Mouse (Mus musculus) spleen, adult 18-20 months (tissue): Measurements from ENCODE around the gene Pck1.
A peak's percentile ranks its signal among the peaks of the same experiment; 100 is the strongest.
"Not testable (repeated sequence)": the region's sequence is repeated elsewhere in the genome, so short reads cannot be mapped to it uniquely, and the experiment has no call there.

ENCODE experiments used
- DNase-seq, 2 experiments: peaks; one replicate each; pipeline ENCODE4 v3.0.0; 2022; ENCODE audit warnings: mixed read lengths in 2 of 2

Gene Pck1

DNA sequence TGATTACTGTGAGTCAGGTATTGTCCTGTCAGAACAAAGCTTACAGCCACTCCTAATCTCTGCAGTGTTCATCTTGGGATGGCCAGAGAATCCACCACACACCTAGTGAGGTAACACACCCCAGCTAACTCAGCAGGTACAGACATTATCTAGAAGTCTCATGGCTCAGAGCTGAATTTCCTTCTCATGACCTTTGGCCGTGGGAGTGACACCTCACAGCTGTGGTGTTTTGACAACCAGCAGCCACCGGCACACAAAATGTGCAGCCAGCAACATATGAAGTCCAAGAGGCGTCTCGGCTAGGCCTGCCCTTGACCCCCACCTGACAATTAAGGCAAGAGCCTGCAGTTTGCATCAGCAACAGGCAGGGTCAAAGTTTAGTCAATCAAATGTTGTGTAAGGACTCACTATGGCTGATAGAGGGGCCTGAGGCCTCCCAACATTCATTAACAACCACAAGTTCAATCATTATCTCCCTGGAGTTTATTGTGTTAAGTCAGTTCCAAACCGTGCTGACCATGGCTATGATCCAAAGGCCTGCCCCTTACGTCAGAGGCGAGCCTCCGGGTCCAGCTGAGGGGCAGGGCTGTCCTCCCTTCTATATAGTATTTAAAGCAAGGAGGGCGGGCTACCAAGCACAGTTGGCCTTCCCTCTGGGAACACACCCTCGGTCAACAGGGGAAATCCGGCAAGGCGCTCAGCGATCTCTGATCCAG is at the start of gene Pck1:
Gene Pck1, plus strand, starts transcription at position 613 of the 716 bp plus-strand sequence.
- DNase-seq, result no peak

GRCm38 (mm10) chr2:173106409-173106808 is 46.4 kb upstream of the Pck1 start:
- DNase-seq, result no peak

DNA sequence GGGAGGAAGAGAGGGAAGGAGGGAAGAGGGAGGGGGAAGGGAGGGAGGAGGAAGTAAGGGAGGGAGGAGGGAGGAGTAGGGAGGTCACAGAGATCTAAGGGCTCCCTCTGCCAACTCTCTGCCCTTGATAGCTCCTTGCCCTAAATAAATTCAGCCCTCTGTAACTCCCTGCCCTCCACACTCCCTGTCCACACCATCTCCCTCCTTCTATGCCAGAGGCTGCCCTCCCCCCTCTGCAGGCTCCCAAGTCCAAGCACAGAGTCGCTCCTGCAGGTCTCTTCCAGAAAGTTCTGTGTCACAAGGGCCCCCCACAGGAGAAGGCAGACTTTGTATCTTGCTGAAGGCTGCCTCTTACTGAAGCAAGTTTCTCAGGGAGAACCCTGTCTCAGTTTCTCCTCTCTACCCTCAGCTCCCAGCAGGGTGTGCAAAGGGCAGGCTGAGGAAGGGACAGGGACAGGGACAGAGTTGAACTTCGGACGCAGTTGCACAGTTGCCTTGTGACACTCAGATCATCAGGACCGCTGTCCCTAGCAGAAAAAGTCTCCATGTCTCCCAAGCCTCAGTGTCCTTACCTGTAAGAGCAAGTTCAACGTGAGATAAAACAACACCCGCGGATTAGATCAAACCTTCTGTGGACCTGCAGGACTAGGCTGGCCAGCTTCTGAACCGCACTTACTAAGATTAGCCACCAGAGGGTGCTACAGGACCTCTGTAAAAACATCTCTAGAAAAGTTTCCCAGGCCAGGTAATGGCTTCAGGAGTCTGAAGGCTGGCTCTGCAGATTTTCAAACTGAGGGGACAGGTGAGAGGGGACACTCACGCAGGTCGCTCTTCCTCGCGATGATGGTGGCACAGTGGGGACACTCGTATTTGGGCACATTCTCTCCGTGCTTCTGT is 45.7 kb upstream of the Pck1 start:
- peak in 1 of 2 experiments; percentile 38 for DNase-seq

GRCm38 (mm10) chr2:173108509-173109190 is 44.2 kb upstream of the Pck1 start:
- no peak for DNase-seq

GRCm38 (mm10) chr2:173109510-173109909 is 43.3 kb upstream of the Pck1 start:
- no peak for DNase-seq

DNA sequence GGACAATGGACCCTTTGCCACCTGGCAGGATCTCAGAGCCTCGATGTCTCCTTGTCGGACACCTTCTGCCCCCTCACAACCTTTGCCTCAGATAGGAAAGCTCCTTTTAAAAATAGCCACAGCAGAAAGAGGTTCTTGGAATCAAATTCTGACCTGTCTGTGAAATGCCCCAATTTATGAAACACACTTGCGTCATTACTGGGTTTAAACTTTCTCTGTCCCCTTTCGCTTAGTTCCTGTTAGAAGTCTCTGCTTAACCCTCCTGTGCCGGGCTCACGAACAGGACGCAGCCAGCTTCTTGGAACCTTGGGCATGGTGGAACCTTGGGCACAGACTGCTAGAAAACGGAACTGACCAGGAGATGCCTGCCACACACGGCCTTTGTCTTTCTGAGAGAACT is 42.3 kb upstream of the Pck1 start:
- DNase-seq, result no peak

GRCm38 (mm10) chr2:173113796-173114195 is 39.1 kb upstream of the Pck1 start:
- DNase-seq, result not testable (repeated sequence)

DNA sequence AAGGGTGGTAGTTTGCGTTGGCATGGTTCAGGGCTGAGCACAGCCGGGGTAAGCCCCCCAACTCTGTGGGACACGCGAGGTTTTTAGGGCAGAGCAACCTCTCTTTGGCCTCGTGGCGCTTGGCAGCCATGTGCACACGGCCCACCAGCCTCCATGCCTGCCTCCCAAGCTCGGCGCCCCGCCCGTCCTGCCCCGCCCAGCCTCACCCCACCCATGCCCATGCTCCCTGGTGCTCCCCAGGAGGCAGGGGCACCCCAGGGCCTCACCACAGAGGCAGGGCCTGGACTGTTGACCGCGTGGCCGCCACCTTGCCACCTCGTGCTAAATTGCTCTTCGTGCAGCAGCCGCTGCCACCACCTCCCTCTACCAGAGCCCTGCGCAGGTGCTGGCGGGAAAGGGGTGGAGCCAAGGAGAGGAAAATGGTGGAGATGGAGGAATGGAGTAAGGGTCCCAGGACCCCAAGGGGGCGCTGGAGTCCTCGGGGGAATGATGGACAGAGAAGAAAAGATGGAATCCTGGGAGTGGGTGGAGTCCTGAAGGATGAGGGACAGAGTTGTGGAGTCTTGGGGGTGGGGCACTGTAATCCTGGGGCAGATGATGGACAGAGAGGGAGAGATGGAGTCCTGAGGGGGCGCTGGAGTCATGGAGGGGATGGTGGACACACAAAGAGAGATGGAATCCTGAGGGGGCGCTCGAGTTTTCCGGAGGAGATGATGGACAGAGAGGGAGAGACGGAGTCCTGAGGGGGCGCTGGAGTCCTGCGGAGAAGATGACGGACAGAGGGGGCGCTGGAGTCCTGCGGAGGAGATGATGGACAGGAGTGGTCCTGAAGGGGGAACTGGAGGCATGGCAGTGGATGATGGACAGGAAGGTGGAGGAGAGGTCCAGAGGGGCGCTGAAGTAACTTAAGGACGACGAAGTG is 33.6 kb upstream of the Pck1 start, which contains the start of gene Ctcfl:
Gene Ctcfl, minus strand, starts transcription at position 503 of the 922 bp plus-strand sequence.
- no peak for DNase-seq

GRCm38 (mm10) chr2:173120117-173120516 is 32.7 kb upstream of the Pck1 start:
- not testable (repeated sequence) for DNase-seq

GRCm38 (mm10) chr2:173124022-173124735 is 28.7 kb upstream of the Pck1 start:
- DNase-seq, result no peak

DNA sequence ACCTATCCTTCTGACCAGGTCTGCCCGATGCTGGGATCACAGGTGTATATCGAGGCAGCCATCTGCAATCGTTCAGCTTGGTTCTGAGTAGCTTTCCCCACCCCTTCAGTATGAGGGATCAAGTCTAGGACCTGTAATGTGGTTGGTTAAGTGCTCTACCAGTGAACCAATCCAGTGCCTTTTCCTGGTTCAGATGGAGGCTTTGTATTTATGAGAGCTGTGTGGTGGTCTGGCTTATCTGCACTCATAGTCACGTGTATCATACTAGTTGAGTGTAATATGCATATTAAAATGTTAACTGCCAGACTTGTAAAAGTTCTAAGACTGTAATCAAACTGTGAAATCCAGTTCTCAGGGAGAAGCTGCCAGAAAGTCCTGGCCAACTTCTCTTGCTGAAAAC is 26.5 kb upstream of the Pck1 start:
- DNase-seq, result no peak

- DNase-seq, result no peak
Measured at GRCm38 (mm10) chr2:173129111-173129510, 23.7 kb upstream of the Pck1 start.

DNA sequence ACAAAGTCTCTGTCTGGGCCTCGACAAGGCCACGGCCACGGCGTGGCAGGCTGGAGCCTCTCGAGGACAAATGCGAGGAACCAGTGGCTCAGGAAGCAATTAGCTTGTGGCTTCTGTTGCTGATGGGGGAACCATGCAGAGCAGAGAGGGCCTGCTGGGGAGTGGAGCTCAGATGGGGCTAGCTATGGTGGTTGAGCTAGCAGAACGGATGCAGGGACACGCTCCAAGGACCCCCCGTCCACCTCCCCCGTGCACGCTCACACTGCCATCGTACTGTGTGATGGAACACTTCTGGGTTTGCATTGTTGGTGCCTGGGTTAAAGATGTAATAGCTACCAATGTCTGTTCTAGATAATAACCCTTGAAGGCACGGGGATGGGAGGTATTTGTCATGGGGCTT is 20.6 kb upstream of the Pck1 start:
- no peak for DNase-seq

DNA sequence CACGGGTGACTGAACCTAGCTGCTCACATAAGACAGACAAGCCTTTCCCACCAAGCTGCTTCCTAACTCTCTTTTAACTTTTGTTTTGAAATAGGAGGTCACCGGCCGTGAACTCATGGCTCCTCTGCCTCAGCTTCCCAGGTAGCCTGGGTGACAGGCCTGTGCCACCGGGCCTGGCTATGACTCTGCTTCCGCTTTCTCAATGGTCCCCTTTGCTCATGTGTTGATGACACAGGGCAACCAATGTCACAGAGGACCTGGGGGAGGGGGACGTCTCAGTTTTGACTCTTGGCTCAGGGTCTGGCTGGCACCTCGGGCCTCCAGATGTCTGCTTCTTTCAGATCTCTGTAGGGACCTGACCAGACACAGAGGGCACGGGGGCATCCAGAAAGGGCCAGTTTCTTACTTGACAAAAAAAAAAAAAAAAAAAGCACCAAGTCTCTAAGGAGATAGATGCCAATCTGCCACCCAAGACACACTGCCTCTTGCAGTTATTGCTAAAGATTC is 20.0 kb upstream of the Pck1 start:
- no peak for DNase-seq

DNA sequence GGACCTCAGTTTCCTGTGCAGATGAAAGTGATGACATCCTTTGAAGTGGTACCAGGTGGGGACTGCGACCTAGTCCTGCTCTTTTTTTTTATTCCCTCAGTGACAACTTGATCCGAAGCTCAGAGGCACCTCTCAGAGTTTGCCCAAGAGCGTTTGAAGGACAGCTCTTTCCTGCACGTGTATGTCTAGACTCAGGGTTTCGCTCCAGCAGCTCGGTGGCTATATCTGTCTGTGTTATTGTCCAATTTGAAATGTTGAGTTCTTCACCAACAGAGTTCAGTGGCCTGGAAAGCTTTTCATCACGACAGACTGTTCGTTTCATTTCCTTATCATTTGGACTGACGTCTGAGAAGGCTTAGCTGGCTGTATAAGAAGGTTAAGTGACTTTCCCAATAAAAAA is 18.2 kb upstream of the Pck1 start:
- DNase-seq, result no peak

- no peak for DNase-seq
Measured at GRCm38 (mm10) chr2:173138323-173139239, 14.3 kb upstream of the Pck1 start.

DNA sequence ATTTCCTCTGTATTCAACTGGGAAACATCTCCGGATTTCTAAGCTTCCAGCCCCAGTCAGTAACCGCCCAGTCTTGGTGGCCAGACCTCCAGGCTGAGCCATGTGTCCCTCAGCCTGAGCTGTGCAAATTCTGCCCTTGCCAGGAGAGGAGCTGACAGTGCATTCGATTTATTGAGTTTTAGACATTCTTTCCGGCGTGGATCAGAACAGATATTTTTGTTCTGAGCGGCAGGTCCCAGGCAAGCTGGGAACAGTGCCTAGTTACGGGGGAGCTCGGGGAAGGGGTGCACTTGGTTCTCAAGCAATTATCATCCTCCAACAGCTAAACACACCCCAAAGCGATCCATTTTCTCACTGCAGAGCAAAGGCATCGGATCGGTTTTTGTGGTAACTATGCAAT is 9.2 kb upstream of the Pck1 start:
- DNase-seq, result no peak

DNA sequence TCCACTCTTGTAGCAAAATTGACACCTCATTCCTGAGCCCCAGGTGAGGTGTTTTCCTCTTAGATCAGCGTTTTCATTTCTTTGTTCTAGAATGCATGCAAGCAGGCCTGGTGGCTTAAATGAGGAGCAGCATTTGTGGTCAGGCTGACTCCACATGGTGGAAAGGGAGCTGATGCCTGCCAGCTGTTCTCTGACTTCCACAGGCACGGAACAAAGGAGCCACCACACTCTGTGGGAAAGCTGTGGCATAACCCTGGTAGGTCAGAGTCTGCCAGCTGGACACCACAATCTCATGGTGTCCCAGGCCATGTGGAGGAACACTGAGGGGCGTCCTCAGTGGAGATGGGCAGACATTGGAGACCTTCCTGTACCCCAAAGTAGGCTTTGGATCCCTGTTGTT is 7.0 kb upstream of the Pck1 start:
- no peak for DNase-seq

GRCm38 (mm10) chr2:173146728-173147127 is 6.1 kb upstream of the Pck1 start:
- DNase-seq, result no peak

- no peak for DNase-seq
Measured at GRCm38 (mm10) chr2:173148001-173148400, 4.8 kb upstream of the Pck1 start.
